Mouse (Mus musculus): ENCODE measurements around the gene Slc5a5. TPM values are rescaled to one million over a fixed set of nuclear protein-coding genes. Genes with fewer than 3 reads are reported as not detected.

Slc5a5 gene
- polyA plus RNA-seq, 1 experiment from 2014 or later: 0.08 TPM

DNA sequence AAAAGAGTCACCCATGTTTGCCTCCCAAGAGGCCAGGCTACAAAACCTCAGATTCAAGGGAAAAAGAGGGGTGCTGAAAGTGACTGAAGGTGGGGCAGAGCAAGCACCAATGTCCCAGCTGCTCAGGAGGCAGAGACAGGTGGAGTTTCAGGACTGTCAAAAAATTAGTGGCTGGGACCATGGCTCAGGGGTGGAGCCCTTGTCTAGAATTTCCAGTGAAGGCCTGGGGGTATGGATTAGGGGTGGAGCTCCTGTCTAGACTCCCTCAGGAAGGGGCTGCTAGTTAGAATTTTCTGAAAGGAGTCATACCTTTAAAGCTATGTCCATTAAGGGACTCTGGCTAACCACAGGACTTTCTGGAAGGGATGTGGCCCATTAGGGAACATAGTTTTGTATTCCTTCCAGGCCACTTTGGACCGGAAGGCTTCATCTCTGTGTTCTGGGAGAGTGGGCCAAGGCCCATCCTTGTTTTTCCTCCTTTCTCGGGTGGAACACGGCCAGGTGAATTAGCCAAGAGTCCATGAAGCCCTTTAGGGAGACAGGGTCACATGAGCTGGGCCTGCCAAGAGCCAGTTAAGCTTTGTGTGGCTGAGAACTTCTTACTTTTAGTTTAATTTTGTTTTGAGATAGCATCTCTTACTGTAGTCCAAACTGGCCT is 43.1 kb downstream of the Slc5a5 start:
- H3K27me3 ChIP-seq: no peaks in the 10 kb centered on the region
- ATAC-seq: no peak
- no peak for DNase-seq (ENCODE audit: low read depth, low spot score)
- in situ Hi-C loops (cut with MboI; ENCODE audit: low pct_unique_long_range_greater_than_20kb): no loop called here
- ChIA-PET POLR2A (no interaction called here), CTCF (interaction anchor here (0.7 to 0.8 kb wide), 2 partner anchors 9 to 20 kb away, joined by 3 to 4 read pairs; no protein-coding TSS in a partner anchor)
- TF ChIP-seq CTCF (IDR thresholded peaks at IDR 0.05): no peak

DNA sequence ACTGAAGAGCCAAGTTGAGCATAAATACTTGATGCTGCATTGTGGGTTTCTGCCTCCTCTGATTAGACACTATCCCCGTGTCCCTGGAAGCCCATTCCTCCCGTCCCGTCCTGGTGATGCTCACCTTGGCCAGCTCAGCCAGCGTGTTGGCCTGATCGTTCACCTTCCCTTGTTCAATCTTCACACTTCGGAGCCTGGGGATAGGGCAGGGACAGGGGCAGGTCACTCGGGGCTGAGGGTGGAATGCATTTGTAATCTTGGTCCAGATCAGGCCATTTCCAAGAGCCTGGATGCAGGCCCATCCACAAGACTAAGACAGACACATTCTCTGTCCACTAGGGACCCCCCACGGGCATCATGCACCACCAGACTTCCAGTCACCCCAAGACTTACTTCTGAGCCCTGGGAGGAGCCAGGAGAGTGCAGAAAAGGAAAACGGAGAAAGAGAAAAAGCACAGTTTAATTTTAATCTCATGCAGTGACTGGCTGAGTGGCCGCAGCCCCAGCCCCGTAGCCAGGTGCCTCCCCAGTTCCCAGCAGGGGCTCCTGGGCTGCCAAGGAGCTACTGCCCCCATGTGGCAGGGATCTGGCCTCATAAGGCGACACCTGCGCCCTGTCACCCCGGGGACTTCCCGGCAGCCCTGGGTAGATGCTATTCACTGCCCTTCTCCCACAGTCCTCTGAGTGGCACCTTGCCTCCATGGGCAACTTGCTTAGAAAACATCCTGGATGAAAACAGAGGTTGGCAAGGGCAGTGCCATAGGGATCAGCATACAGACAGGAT is 46.0 kb downstream of the Slc5a5 start:
- POLR2A ChIA-PET: no interaction called here
- DNase-seq (ENCODE audit: low read depth, low spot score) (no peak), ATAC-seq (no peak)
- in situ Hi-C loops (cut with MboI; ENCODE audit: low pct_unique_long_range_greater_than_20kb): no loop called here
- H3K27me3 ChIP-seq: no peaks in the 10 kb centered on the region
- CTCF ChIA-PET: interaction anchor here (1.5 to 3.8 kb wide), 3 partner anchors 22 to 23 kb away, joined by 5 to 58 read pairs (median 10); no protein-coding TSS in a partner anchor
- TF ChIP-seq CTCF (IDR thresholded peaks at IDR 0.05): no peak

DNA sequence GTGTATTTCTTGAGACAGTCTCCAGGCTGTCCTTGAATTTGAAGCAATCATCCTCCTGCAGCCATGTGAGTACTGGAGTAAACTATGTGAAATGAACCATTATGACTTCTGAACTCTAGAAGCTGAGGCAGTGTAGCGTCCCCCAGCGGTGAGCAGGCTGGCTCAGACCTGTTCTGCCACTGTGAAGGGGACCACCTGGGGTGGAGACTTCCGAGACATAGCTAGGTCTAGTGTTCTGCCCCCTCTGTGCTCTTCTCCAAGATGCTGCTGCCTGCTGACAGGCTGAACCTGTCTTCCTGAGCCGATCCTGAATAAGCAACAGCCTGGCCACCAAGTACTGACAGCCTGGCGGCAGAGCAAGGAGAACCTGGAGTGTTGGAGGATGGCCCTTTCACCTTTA is 47.4 kb downstream of the Slc5a5 start:
- DNase-seq (ENCODE audit: low read depth, low spot score) (no peak), ATAC-seq (no peak)
- in situ Hi-C loops (cut with MboI; ENCODE audit: low pct_unique_long_range_greater_than_20kb): no loop called here
- TF ChIP-seq CTCF (IDR thresholded peaks at IDR 0.05): no peak
- H3K27me3 ChIP-seq: no peaks in the 10 kb centered on the region
- CTCF ChIA-PET: interaction anchor here (0.6 to 3.8 kb wide), 20 partner anchors 8 to 82 kb away, joined by 3 to 58 read pairs (median 7); partner anchors contain the start of genes Ccdc124 and Il12rb1
- POLR2A ChIA-PET: interaction anchor here (0.6 to 1.2 kb wide), 5 partner anchors 12 to 37 kb away, joined by 3 to 6 read pairs (median 4); partner anchors contain the start of gene Kcnn1

DNA sequence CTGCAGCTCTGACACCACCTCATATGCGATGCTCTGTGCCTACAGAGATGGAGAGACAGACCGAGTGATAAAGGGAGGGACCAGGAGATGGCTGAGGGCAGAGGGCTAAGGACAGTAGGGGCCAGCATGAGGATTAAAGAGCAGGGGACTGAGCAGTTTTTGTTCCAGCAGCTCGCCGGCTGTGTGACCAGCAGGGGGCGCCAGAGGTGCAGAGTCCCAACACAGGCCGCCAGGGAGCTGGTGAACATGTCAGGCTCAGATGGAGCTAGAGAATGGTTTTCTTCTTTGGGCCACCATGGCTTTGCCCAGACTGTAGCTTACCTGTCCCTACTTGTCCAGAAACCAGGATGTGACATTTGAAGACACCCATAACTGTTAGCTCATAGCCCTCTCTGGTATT is 48.0 kb downstream of the Slc5a5 start:
- CTCF ChIA-PET: interaction anchor here (0.6 to 3.8 kb wide), 20 partner anchors 9 to 82 kb away, joined by 3 to 58 read pairs (median 7); partner anchors contain the start of genes Ccdc124 and Il12rb1
- POLR2A ChIA-PET: interaction anchor here (0.9 to 1.2 kb wide), 4 partner anchors 13 to 28 kb away, joined by 3 to 6 read pairs (median 3); partner anchors contain the start of gene Kcnn1
- DNase-seq (ENCODE audit: low read depth, low spot score) (no peak), ATAC-seq (no peak)
- no peak for TF ChIP-seq CTCF (IDR thresholded peaks at IDR 0.05)
- no peaks in the 10 kb centered on the region for H3K27me3 ChIP-seq
- in situ Hi-C loops (cut with MboI; ENCODE audit: low pct_unique_long_range_greater_than_20kb): loop anchor here (5.0 kb wide), 1 partner anchor 77 kb away; no protein-coding TSS in a partner anchor

DNA sequence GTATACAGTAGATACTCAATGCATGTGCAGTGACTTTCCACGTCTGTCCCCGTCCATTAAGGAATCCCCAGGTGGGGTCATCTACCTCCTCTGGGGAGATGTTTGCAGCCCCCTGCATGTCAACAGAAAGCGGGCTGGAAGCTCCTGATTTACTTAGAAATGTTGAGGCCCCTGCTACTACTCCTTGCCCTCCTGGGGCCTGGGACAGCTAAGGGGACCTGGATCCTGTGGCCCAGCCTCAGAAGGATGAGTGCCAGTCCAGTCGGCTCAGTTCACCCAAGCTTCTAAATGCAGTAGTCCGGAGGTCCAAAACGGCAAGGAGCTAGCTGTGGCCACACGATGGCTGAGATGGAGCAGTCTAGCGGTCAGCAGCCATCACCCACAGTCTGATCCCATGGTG is 48.6 kb downstream of the Slc5a5 start:
- ChIA-PET CTCF (interaction anchor here (0.7 to 3.8 kb wide), 16 partner anchors 9 to 81 kb away, joined by 3 to 58 read pairs (median 8); partner anchors contain the start of genes Ccdc124 and Il12rb1), POLR2A (interaction anchor here (0.9 to 1.1 kb wide), 3 partner anchors 13 to 28 kb away, joined by 3 read pairs; partner anchors contain the start of gene Kcnn1)
- H3K27me3 ChIP-seq: no peaks in the 10 kb centered on the region
- ATAC-seq (no peak), DNase-seq (ENCODE audit: low read depth, low spot score) (no peak)
- TF ChIP-seq CTCF (IDR thresholded peaks at IDR 0.05): no peak
- in situ Hi-C loops (cut with MboI; ENCODE audit: low pct_unique_long_range_greater_than_20kb): loop anchor here (5.0 kb wide), 1 partner anchor 77 kb away; no protein-coding TSS in a partner anchor

DNA sequence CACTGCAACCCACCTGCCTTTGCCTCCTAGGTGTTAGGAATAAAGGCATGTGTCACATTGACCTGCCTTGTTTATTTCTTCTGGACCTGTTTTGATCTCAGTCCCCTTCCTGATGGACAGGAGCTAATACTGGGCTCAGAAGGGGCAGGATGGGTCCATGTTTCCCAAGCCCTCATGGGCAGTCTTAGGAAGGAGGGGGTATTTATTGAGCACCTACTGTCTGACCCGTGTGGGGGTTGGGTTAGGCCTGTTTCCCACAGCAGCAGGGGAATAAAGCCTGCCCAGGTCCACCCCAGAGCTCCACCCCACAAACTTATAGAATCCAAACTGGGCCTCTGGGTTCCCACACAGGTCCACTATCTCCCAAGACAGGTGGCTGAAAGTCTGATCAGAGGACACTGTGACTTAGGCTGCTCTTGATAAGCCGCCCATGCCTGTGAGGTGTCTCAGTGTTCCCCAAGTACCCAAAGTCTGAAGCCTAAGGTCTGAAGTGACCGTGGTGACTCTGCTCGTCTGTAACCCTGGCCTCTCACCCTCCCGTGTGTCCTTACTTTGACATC is 49.3 kb downstream of the Slc5a5 start:
- in situ Hi-C loops (cut with MboI; ENCODE audit: low pct_unique_long_range_greater_than_20kb): loop anchor here (5.0 kb wide), 1 partner anchor 76 kb away; no protein-coding TSS in a partner anchor
- TF ChIP-seq CTCF (IDR thresholded peaks at IDR 0.05): no peak
- H3K27me3 ChIP-seq: no peaks in the 10 kb centered on the region
- no peak for DNase-seq (ENCODE audit: low read depth, low spot score)
- ChIA-PET CTCF (interaction anchor here (0.6 to 3.8 kb wide), 6 partner anchors 12 to 79 kb away, joined by 3 to 58 read pairs (median 7); no protein-coding TSS in a partner anchor), POLR2A (no interaction called here)
- no peak for ATAC-seq

DNA sequence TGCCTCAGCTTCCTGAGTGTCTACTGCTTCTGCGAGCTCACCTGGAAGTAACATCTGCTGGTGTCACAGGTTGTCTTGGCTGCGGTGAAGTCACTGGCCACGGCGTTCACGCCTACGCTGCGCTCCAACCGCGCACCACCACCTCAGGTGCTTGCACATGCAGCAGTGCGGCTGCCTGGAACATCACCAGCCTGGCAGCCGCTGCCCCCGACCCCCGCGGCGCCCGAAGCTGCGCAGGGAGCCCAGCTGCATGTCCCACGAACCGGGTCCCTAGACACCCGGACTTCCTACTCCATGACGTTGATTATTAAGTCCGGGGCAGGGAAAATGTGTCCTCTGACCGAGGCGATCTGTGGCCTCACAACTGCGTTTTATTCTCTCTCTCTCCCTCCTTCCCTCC is 50.1 kb downstream of the Slc5a5 start:
- ChIA-PET CTCF (interaction anchor here (1.3 to 3.6 kb wide), 4 partner anchors 14 to 27 kb away, joined by 3 to 19 read pairs (median 6); no protein-coding TSS in a partner anchor), POLR2A (no interaction called here)
- H3K27me3 ChIP-seq: no peaks in the 10 kb centered on the region
- no peak for ATAC-seq
- no peak for DNase-seq (ENCODE audit: low read depth, low spot score)
- TF ChIP-seq CTCF (IDR thresholded peaks at IDR 0.05): no peak
- in situ Hi-C loops (cut with MboI; ENCODE audit: low pct_unique_long_range_greater_than_20kb): loop anchor here (5.0 kb wide), 1 partner anchor 75 kb away; no protein-coding TSS in a partner anchor

DNA sequence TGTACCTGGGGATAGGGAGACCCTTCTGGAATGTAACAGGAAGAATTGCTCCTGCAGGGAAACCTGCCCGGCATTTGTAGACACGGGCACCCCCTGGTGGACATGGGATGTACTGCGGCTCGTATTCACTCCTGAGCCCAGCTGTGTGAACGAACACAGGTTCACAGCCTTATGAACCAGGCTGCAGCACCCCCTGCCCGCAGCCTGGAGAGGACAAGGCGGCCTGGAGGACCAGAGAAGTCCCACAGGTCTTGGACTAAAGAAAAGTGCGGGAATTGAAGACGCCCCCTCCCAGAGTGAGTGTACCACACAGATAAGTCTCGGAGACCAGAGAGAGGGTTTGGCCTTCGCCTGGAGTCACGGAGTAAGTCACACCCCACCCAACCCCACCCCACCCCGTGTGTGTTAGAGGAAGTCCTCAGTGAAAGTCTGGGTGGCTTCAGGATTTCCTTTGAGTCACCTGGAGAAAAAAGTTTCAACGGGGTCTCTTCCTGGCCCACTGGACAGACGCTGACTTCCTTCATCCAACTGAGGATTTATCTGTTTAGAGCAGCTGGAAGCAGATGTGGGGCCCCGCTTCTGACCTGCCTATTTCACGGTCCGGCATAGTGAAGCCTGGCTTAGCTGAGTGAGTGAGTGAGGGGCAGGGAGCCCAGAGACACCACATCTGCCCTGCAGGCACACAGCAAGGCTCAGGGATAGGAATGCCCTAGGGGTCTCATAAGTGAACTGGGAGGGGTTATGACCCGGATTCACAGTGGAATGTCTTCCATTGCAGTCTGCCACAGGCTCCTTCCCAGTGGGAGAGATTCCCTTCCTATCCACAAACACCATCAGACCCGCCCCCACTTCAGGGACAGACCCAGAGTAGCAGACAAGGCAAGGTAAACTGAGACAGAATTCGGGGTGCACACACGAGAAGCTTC is 51.1 kb downstream of the Slc5a5 start:
- no peak for ATAC-seq
- DNase-seq (ENCODE audit: low read depth, low spot score): no peak
- ChIA-PET CTCF (interaction anchor here (0.6 to 3.6 kb wide), 6 partner anchors 15 to 47 kb away, joined by 3 to 19 read pairs (median 4); no protein-coding TSS in a partner anchor), POLR2A (no interaction called here)
- TF ChIP-seq CTCF (IDR thresholded peaks at IDR 0.05): no peak
- in situ Hi-C loops (cut with MboI; ENCODE audit: low pct_unique_long_range_greater_than_20kb): loop anchor here (5.0 kb wide), 1 partner anchor 74 kb away; no protein-coding TSS in a partner anchor
- no peaks in the 10 kb centered on the region for H3K27me3 ChIP-seq

DNA sequence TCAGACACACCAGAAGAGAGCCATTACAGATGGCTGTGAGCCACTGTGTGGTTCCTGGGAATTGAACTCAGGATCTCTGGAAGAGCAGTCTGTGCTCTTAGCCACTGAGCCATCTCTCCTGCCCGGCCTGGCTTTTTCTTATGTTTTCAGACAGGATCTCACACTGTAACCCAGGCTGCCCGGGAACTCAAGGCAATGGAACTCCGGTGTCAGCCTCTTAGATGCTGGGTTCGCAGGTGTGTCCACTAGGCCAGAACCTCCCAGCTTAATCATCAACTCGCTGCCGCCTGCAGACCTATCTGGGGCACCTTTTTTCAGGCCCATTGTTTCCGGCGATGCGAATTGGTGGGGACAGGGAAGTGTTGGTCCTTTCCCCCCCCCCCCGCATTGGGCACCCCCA is 52.0 kb downstream of the Slc5a5 start:
- DNase-seq (ENCODE audit: low read depth, low spot score) (no peak), ATAC-seq (no peak)
- in situ Hi-C loops (cut with MboI; ENCODE audit: low pct_unique_long_range_greater_than_20kb): loop anchor here (5.0 kb wide), 1 partner anchor 73 kb away; no protein-coding TSS in a partner anchor
- H3K27me3 ChIP-seq: no peaks in the 10 kb centered on the region
- TF ChIP-seq CTCF (IDR thresholded peaks at IDR 0.05): no peak
- ChIA-PET CTCF (interaction anchor here (1.0 to 3.6 kb wide), 11 partner anchors 12 to 118 kb away, joined by 3 to 19 read pairs (median 4); partner anchors contain the start of gene Mast3), POLR2A (interaction anchor here (0.7 to 0.8 kb wide), 2 partner anchors 35 to 73 kb away, joined by 3 read pairs; no protein-coding TSS in a partner anchor)

Measured in Patski (cell line).